Mouse (Mus musculus) liver, embryonic 14.5 days (tissue): ENCODE data around the gene Olfr1143. TPM values are rescaled to one million over a fixed set of nuclear protein-coding genes. Genes with fewer than 3 reads are reported as not detected.

ENCODE experiments used
- ATAC-seq: fragments of 200-750 bp; cut with Nextera tagmentation; 2 replicates; pipeline ENCODE4 v1.8.0; 2017; ENCODE audit warnings: moderate number of reproducible peaks, mild to moderate bottlenecking, moderate library complexity; ENCODE audit not compliant: insufficient read depth
- DNase-seq, 3 experiments: peaks; one replicate each; pipeline ENCODE4 v3.0.0-alpha.2; 2012 to 2013; ENCODE audit warnings: low read depth in 3 of 3, low spot score in 3 of 3
- H3K27ac ChIP-seq: fragments of 300-500 bp; sonication (generic); 2 replicates; pipeline ENCODE4 v1.5.1; 2014; ENCODE audit warnings: moderate library complexity, mild to moderate bottlenecking, control low read depth, inconsistent platforms
- H3K27me3 ChIP-seq: fragments of 300-500 bp; sonication (generic); 2 replicates; pipeline ENCODE4 v1.6.1; 2014; ENCODE audit warnings: mild to moderate bottlenecking, low read length, moderate library complexity; ENCODE audit not compliant: control insufficient read depth, insufficient read depth
- H3K36me3 ChIP-seq: fragments of 300-500 bp; sonication (generic); replicated peaks from 2 replicates; pipeline ENCODE4 v1.6.1; 2014; ENCODE audit warnings: low read depth; ENCODE audit not compliant: control insufficient read depth, insufficient read depth
- H3K4me1 ChIP-seq, 2 experiments: fragments of 200-500 bp in 1 of 2; fragments of 300-500 bp in 1 of 2; sonication (generic) in 1 of 2; replicated peaks; 2 replicates each; pipeline ENCODE4 v1.6.1; 2012 to 2014; ENCODE audit warnings: antibody characterized with exemption in 1 of 2, inconsistent platforms in 1 of 2, low read length in 1 of 2; ENCODE audit not compliant: control insufficient read depth in 2 of 2, insufficient read depth in 2 of 2
- H3K4me2 ChIP-seq: fragments of 300-500 bp; sonication (generic); 2 replicates; pipeline ENCODE4 v1.6.1; 2014; ENCODE audit warnings: low read depth, mild to moderate bottlenecking, control low read depth, moderate library complexity
- H3K4me3 ChIP-seq, 2 experiments: fragments of 200-500 bp in 1 of 2; fragments of 300-500 bp in 1 of 2; sonication (generic) in 1 of 2; 2 replicates each; pipeline ENCODE4 v1.5.1; 2012 to 2014; ENCODE audit warnings: low read depth in 2 of 2, low read length in 2 of 2, mild to moderate bottlenecking in 2 of 2, control low read depth in 1 of 2, inconsistent platforms in 1 of 2, moderate library complexity in 1 of 2; ENCODE audit not compliant: insufficient read depth in 1 of 2
- H3K9ac ChIP-seq: fragments of 300-500 bp; sonication (generic); replicated peaks from 2 replicates; pipeline ENCODE4 v1.6.1; 2014; ENCODE audit warnings: mild to moderate bottlenecking, control low read depth, moderate library complexity
- H3K9me3 ChIP-seq: fragments of 300-500 bp; sonication (generic); 2 replicates; pipeline ENCODE4 v1.6.1; 2016; ENCODE audit warnings: low read length, mixed read lengths; ENCODE audit not compliant: control insufficient read depth
- CTCF ChIP-seq: IDR thresholded peaks from 2 replicates; pipeline ENCODE4 v1.5.1; 2016; ENCODE audit warnings: antibody characterized with exemption, low read depth, control low read depth
- EP300 ChIP-seq: IDR thresholded peaks from 2 replicates; pipeline ENCODE4 v1.6.1; 2016; ENCODE audit warnings: antibody characterized with exemption, low read depth
- WGBS: fragments of 180-500 bp; shearing (Covaris S2); extraction: QIAGEN DNeasy Blood & Tissue Kit; methylation state at CpG from one replicate; pipeline ENCODE4 v1.1.7; 2014; ENCODE audit not compliant: insufficient replicate concordance; 5-methylcytosine and 5-hydroxymethylcytosine counted together
- polyA plus RNA-seq, 2 experiments: library from polyadenylated mRNA; depleted of rRNA in 1 of 2; stranded (reverse) in 1 of 2; unstranded in 1 of 2; fragments of >200 nt; fragmentation: Nextera tagmentation in 1 of 2; extraction: Ambion mirVana in 1 of 2; gene quantifications; 2 replicates each; pipeline versions ENCODE4 v1.2.1 to v1.2.3; 2012 to 2014

Olfr1143 gene
- polyA plus RNA-seq, 2 experiments, result not detected

DNA sequence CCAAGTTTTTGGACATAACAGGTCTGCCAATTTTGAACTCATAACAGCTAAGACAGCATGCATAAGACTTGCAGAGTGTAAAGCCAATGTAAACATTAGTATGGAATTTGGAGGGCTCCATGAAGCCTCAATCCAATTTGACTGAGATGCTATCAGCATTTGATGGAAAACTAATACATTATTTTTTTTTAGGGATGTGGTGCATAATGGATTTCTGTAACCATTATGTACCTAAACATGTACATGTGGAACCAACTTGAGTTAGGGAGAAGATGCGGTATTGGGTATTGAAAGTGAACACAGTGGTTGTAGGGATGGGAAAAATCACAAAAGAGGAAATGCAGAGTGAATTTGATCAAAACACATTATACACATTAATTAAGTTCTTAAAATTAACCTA lies 29.8 kb downstream of the Olfr1143 start, which contains the start of gene Olfr1148:
Gene Olfr1148, plus strand, starts transcription at position 301 of the 400 bp plus-strand sequence.
- 67% methylated on average over 1 of the region's 1 CpGs for WGBS
- Histone ChIP-seq H3K36me3 (no peaks in the 10 kb centered on the region), H3K27ac (no peak within 1 kb of the TSS), H3K9me3 (no peaks in the 10 kb centered on the region), H3K4me1 (no peaks in the 10 kb centered on the region), H3K27me3 (no peaks in the 10 kb centered on the region), H3K9ac (no peak within 1 kb of the TSS), H3K4me2 (no peak within 1 kb of the TSS), H3K4me3 (no peak within 1 kb of the TSS)
- TF ChIP-seq EP300 (no peak), CTCF (no peak)
- DNase-seq (no peak), ATAC-seq (no peak)

DNA sequence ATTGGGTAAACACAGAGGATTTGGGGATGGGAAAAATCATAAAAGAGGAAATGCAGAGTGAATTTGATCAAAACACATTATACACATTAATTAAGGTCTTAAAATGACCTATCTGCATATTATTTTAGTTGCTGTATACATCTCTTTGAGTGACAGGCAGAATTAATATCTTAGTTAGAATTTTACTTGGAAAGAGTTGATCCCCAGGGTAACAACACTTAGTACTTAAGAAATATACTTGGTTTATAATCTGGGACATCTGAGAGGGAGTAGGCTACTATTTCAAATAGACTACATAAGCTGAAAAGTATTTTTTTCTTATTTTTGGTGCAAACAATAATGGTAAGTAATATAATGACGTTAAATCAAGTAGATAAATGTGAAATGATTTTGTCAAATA lies 43.3 kb downstream of the Olfr1143 start, which contains the start of gene Olfr1150-ps1:
Gene Olfr1150-ps1, plus strand, starts transcription at position 301 of the 400 bp plus-strand sequence.
- no peak for DNase-seq
- Histone ChIP-seq H3K27me3 (no peaks in the 10 kb centered on the region), H3K9me3 (no peaks in the 10 kb centered on the region), H3K4me1 (no peaks in the 10 kb centered on the region), H3K27ac (no peak within 1 kb of the TSS), H3K4me2 (no peak within 1 kb of the TSS), H3K9ac (no peak within 1 kb of the TSS), H3K36me3 (no peaks in the 10 kb centered on the region), H3K4me3 (no peak within 1 kb of the TSS)
- 38% methylated on average over 1 of the region's 1 CpGs for WGBS
- no peak for ATAC-seq
- TF ChIP-seq CTCF (no peak), EP300 (no peak)

Other genes starting within 250 kb of the Olfr1143 start
- gene Olfr1129, start 226.7 kb upstream of the Olfr1143 start, polyA plus RNA-seq (2012; rRNA removed), result not detected in 2 replicates
- gene Olfr1129, start 226.7 kb upstream of the Olfr1143 start, polyA plus RNA-seq (2014; fragmentation: Nextera tagmentation; extraction: Ambion mirVana), result not detected in 2 replicates
- gene Olfr1130, start 194.4 kb upstream of the Olfr1143 start, polyA plus RNA-seq (2012; rRNA removed), result not detected in 2 replicates
- not detected in 2 replicates for gene Olfr1130, start 194.4 kb upstream of the Olfr1143 start, polyA plus RNA-seq (2014; fragmentation: Nextera tagmentation; extraction: Ambion mirVana)
- gene Olfr1131, start 173.5 kb upstream of the Olfr1143 start, polyA plus RNA-seq (2012; rRNA removed), result not detected in 2 replicates
- not detected in 2 replicates for gene Olfr1131, start 173.5 kb upstream of the Olfr1143 start, polyA plus RNA-seq (2014; fragmentation: Nextera tagmentation; extraction: Ambion mirVana)
- gene Olfr1132, start 163.1 kb upstream of the Olfr1143 start, polyA plus RNA-seq (2012; rRNA removed), result not detected in 2 replicates
- not detected in 2 replicates for gene Olfr1132, start 163.1 kb upstream of the Olfr1143 start, polyA plus RNA-seq (2014; fragmentation: Nextera tagmentation; extraction: Ambion mirVana)
- gene Olfr1133, start 153.2 kb upstream of the Olfr1143 start, polyA plus RNA-seq (2012; rRNA removed), result not detected in 2 replicates
- gene Olfr1133, start 153.2 kb upstream of the Olfr1143 start, polyA plus RNA-seq (2014; fragmentation: Nextera tagmentation; extraction: Ambion mirVana), result not detected in 2 replicates
- gene Olfr1134, start 142.1 kb upstream of the Olfr1143 start, polyA plus RNA-seq (2012; rRNA removed), result not detected in 2 replicates
- gene Olfr1134, start 142.1 kb upstream of the Olfr1143 start, polyA plus RNA-seq (2014; fragmentation: Nextera tagmentation; extraction: Ambion mirVana), result not detected in 2 replicates
- gene Olfr1135, start 126.9 kb upstream of the Olfr1143 start, polyA plus RNA-seq (2012; rRNA removed), result not detected in 2 replicates
- gene Olfr1135, start 126.9 kb upstream of the Olfr1143 start, polyA plus RNA-seq (2014; fragmentation: Nextera tagmentation; extraction: Ambion mirVana), result not detected in 2 replicates
- not detected in 2 replicates for gene Olfr1136, start 106.6 kb upstream of the Olfr1143 start, polyA plus RNA-seq (2012; rRNA removed)
- gene Olfr1136, start 106.6 kb upstream of the Olfr1143 start, polyA plus RNA-seq (2014; fragmentation: Nextera tagmentation; extraction: Ambion mirVana), result not detected in 2 replicates
- gene Olfr1137, start 87.4 kb upstream of the Olfr1143 start, polyA plus RNA-seq (2012; rRNA removed), result not detected in 2 replicates
- gene Olfr1137, start 87.4 kb upstream of the Olfr1143 start, polyA plus RNA-seq (2014; fragmentation: Nextera tagmentation; extraction: Ambion mirVana), result not detected in 2 replicates
- gene Olfr1138, start 60.6 kb upstream of the Olfr1143 start, polyA plus RNA-seq (2012; rRNA removed), result not detected in 2 replicates
- not detected in 2 replicates for gene Olfr1138, start 60.6 kb upstream of the Olfr1143 start, polyA plus RNA-seq (2014; fragmentation: Nextera tagmentation; extraction: Ambion mirVana)
- not detected in 2 replicates for gene Olfr1140, start 56.8 kb upstream of the Olfr1143 start, polyA plus RNA-seq (2012; rRNA removed)
- not detected in 2 replicates for gene Olfr1140, start 56.8 kb upstream of the Olfr1143 start, polyA plus RNA-seq (2014; fragmentation: Nextera tagmentation; extraction: Ambion mirVana)
- not detected in 2 replicates for gene Olfr1141, start 46.6 kb upstream of the Olfr1143 start, polyA plus RNA-seq (2012; rRNA removed)
- not detected in 2 replicates for gene Olfr1141, start 46.6 kb upstream of the Olfr1143 start, polyA plus RNA-seq (2014; fragmentation: Nextera tagmentation; extraction: Ambion mirVana)
- gene Olfr152, start 21.1 kb upstream of the Olfr1143 start, polyA plus RNA-seq (2012; rRNA removed), result not detected in 2 replicates
- gene Olfr152, start 21.1 kb upstream of the Olfr1143 start, polyA plus RNA-seq (2014; fragmentation: Nextera tagmentation; extraction: Ambion mirVana), result not detected in 2 replicates
- gene Olfr1145, start 9.2 kb downstream of the Olfr1143 start, polyA plus RNA-seq (2012; rRNA removed), result not detected in 2 replicates
- not detected in 2 replicates for gene Olfr1145, start 9.2 kb downstream of the Olfr1143 start, polyA plus RNA-seq (2014; fragmentation: Nextera tagmentation; extraction: Ambion mirVana)
- gene Olfr1148, start 29.9 kb downstream of the Olfr1143 start, polyA plus RNA-seq (2012; rRNA removed), result not detected in 2 replicates
- not detected in 2 replicates for gene Olfr1148, start 29.9 kb downstream of the Olfr1143 start, polyA plus RNA-seq (2014; fragmentation: Nextera tagmentation; extraction: Ambion mirVana)
- gene Olfr1150-ps1, start 43.4 kb downstream of the Olfr1143 start, polyA plus RNA-seq (2012; rRNA removed), result not detected in 2 replicates
- not detected in 2 replicates for gene Olfr1150-ps1, start 43.4 kb downstream of the Olfr1143 start, polyA plus RNA-seq (2014; fragmentation: Nextera tagmentation; extraction: Ambion mirVana)
- gene Olfr1151, start 55.3 kb downstream of the Olfr1143 start, polyA plus RNA-seq (2012; rRNA removed), result not detected in 2 replicates
- not detected in 2 replicates for gene Olfr1151, start 55.3 kb downstream of the Olfr1143 start, polyA plus RNA-seq (2014; fragmentation: Nextera tagmentation; extraction: Ambion mirVana)
- gene Olfr1152, start 65.9 kb downstream of the Olfr1143 start, polyA plus RNA-seq (2012; rRNA removed), result not detected in 2 replicates
- gene Olfr1152, start 65.9 kb downstream of the Olfr1143 start, polyA plus RNA-seq (2014; fragmentation: Nextera tagmentation; extraction: Ambion mirVana), result not detected in 2 replicates
- gene Olfr1153, start 94.4 kb downstream of the Olfr1143 start, polyA plus RNA-seq (2012; rRNA removed), result not detected in 2 replicates
- not detected in 2 replicates for gene Olfr1153, start 94.4 kb downstream of the Olfr1143 start, polyA plus RNA-seq (2014; fragmentation: Nextera tagmentation; extraction: Ambion mirVana)
- not detected in 2 replicates for gene Olfr1154, start 104.6 kb downstream of the Olfr1143 start, polyA plus RNA-seq (2012; rRNA removed)
- gene Olfr1154, start 104.6 kb downstream of the Olfr1143 start, polyA plus RNA-seq (2014; fragmentation: Nextera tagmentation; extraction: Ambion mirVana), result not detected in 2 replicates
- gene Olfr1155, start 144.5 kb downstream of the Olfr1143 start, polyA plus RNA-seq (2012; rRNA removed), result not detected in 2 replicates
- gene Olfr1155, start 144.5 kb downstream of the Olfr1143 start, polyA plus RNA-seq (2014; fragmentation: Nextera tagmentation; extraction: Ambion mirVana), result not detected in 2 replicates
- gene Olfr1156, start 152.5 kb downstream of the Olfr1143 start, polyA plus RNA-seq (2012; rRNA removed), result not detected in 2 replicates
- not detected in 2 replicates for gene Olfr1156, start 152.5 kb downstream of the Olfr1143 start, polyA plus RNA-seq (2014; fragmentation: Nextera tagmentation; extraction: Ambion mirVana)
- gene Olfr1157, start 167.7 kb downstream of the Olfr1143 start, polyA plus RNA-seq (2012; rRNA removed), result not detected in 2 replicates
- not detected in 2 replicates for gene Olfr1157, start 167.7 kb downstream of the Olfr1143 start, polyA plus RNA-seq (2014; fragmentation: Nextera tagmentation; extraction: Ambion mirVana)
- gene Olfr74, start 174.1 kb downstream of the Olfr1143 start, polyA plus RNA-seq (2012; rRNA removed), result not detected in 2 replicates
- gene Olfr74, start 174.1 kb downstream of the Olfr1143 start, polyA plus RNA-seq (2014; fragmentation: Nextera tagmentation; extraction: Ambion mirVana), result not detected in 2 replicates
- not detected in 2 replicates for gene Olfr1158, start 189.5 kb downstream of the Olfr1143 start, polyA plus RNA-seq (2012; rRNA removed)
- not detected in 2 replicates for gene Olfr1158, start 189.5 kb downstream of the Olfr1143 start, polyA plus RNA-seq (2014; fragmentation: Nextera tagmentation; extraction: Ambion mirVana)
- not detected in 2 replicates for gene Olfr1160, start 207.7 kb downstream of the Olfr1143 start, polyA plus RNA-seq (2012; rRNA removed)
- not detected in 2 replicates for gene Olfr1160, start 207.7 kb downstream of the Olfr1143 start, polyA plus RNA-seq (2014; fragmentation: Nextera tagmentation; extraction: Ambion mirVana)
- gene Olfr1161, start 222.2 kb downstream of the Olfr1143 start, polyA plus RNA-seq (2012; rRNA removed), result not detected in 2 replicates
- not detected in 2 replicates for gene Olfr1161, start 222.2 kb downstream of the Olfr1143 start, polyA plus RNA-seq (2014; fragmentation: Nextera tagmentation; extraction: Ambion mirVana)
- gene Olfr73, start 237.1 kb downstream of the Olfr1143 start, polyA plus RNA-seq (2012; rRNA removed), result not detected in 2 replicates
- not detected in 2 replicates for gene Olfr73, start 237.1 kb downstream of the Olfr1143 start, polyA plus RNA-seq (2014; fragmentation: Nextera tagmentation; extraction: Ambion mirVana)